Mouse (Mus musculus) gastrocnemius, postnatal 25 days (tissue): ENCODE measurements around the gene Tmem198. TPM values are rescaled to one million over a fixed set of nuclear protein-coding genes. Genes with fewer than 3 reads are reported as not detected.

Experiments
- DNase-seq: peaks from one replicate; pipeline ENCODE4 v3.0.0; 2022
- long read RNA-seq, 2 experiments: library from polyadenylated mRNA; stranded (forward); transcript quantifications; one replicate each; pipeline ENCODE4 v2.0.0; 2021
- total RNA-seq, 2 experiments: library from RNA; stranded (reverse); gene quantifications; 1 replicate in 1 of 2; 2 replicates in 1 of 2; pipeline ENCODE4 v1.2.3; 2021

The Tmem198 gene
- under 1 TPM; 0.36 to 0.43 TPM for total RNA-seq
- long read RNA-seq, experiment 1, result 0 reads
- long read RNA-seq, experiment 2, result 0 reads

GRCm38 (mm10) chr1:75478916-75479634 lies at the start of gene Tmem198, which contains the start of gene Chpf:
Gene Tmem198, plus strand, starts transcription at chr1:75479532.
Gene Chpf, minus strand, starts transcription at chr1:75479307.
- peak; percentile 95 for DNase-seq

- peak; percentile 82 for DNase-seq
Measured at GRCm38 (mm10) chr1:75435475-75436328, 43.6 kb upstream of the Tmem198 start, which contains the start of gene Gmppa. Gene Gmppa, plus strand, starts transcription at chr1:75435930.

GRCm38 (mm10) chr1:75438782-75439181 lies 40.5 kb upstream of the Tmem198 start:
- no peak for DNase-seq

- no peak for DNase-seq
Measured at GRCm38 (mm10) chr1:75440661-75441060, 38.7 kb upstream of the Tmem198 start.

GRCm38 (mm10) chr1:75441471-75441996 lies 37.8 kb upstream of the Tmem198 start:
- DNase-seq, result no peak

GRCm38 (mm10) chr1:75442171-75442570 lies 37.2 kb upstream of the Tmem198 start:
- DNase-seq, result no peak

- no peak for DNase-seq
Measured at GRCm38 (mm10) chr1:75442811-75443210, 36.5 kb upstream of the Tmem198 start.

- DNase-seq, result no peak
Measured at GRCm38 (mm10) chr1:75443247-75444024, 35.9 kb upstream of the Tmem198 start.

GRCm38 (mm10) chr1:75444208-75444607 lies 35.1 kb upstream of the Tmem198 start:
- no peak for DNase-seq

GRCm38 (mm10) chr1:75445141-75445701 lies 34.1 kb upstream of the Tmem198 start:
- no peak for DNase-seq

GRCm38 (mm10) chr1:75445751-75446611 lies 33.4 kb upstream of the Tmem198 start:
- peak; percentile 68 for DNase-seq

GRCm38 (mm10) chr1:75446656-75447055 lies 32.7 kb upstream of the Tmem198 start:
- no peak for DNase-seq

- no peak for DNase-seq
Measured at GRCm38 (mm10) chr1:75447265-75448051, 31.9 kb upstream of the Tmem198 start.

GRCm38 (mm10) chr1:75448052-75448431 lies 31.3 kb upstream of the Tmem198 start:
- DNase-seq, result no peak

- DNase-seq, result no peak
Measured at GRCm38 (mm10) chr1:75448937-75449336, 30.4 kb upstream of the Tmem198 start.

GRCm38 (mm10) chr1:75449377-75450135 lies 29.8 kb upstream of the Tmem198 start:
- no peak for DNase-seq

- DNase-seq, result no peak
Measured at GRCm38 (mm10) chr1:75450314-75451005, 28.9 kb upstream of the Tmem198 start, which contains the start of gene Asic4. Gene Asic4, plus strand, starts transcription at chr1:75450436.

- DNase-seq, result no peak
Measured at GRCm38 (mm10) chr1:75451900-75452299, 27.4 kb upstream of the Tmem198 start.
